Mouse (Mus musculus) midbrain, embryonic 11.5 days (tissue): ENCODE measurements around the gene Crat. TPM values are rescaled to one million over a fixed set of nuclear protein-coding genes. Genes with fewer than 3 reads are reported as not detected.
A peak's percentile ranks its signal among the peaks of the same experiment; 100 is the strongest.

Experiments used
- ATAC-seq: fragments of 200-750 bp; cut with Nextera tagmentation; 2 replicates; pipeline ENCODE4 v1.8.0; 2017; ENCODE audit warnings: moderate TSS enrichment, moderate library complexity; ENCODE audit not compliant: low FRiP score
- DNase-seq: peaks from one replicate; pipeline ENCODE4 v3.0.0; 2015; ENCODE audit warnings: low spot score; ENCODE audit errors: missing footprints
- H3K27ac ChIP-seq: fragments of 300-500 bp; sonication (generic); 2 replicates; pipeline ENCODE4 v1.5.1; 2014; ENCODE audit warnings: low read depth, low read length
- H3K27me3 ChIP-seq: fragments of 300-500 bp; sonication (generic); 2 replicates; pipeline ENCODE4 v1.6.1; 2014; ENCODE audit warnings: mild to moderate bottlenecking, low read length, moderate library complexity, mixed read lengths; ENCODE audit not compliant: control insufficient read depth, insufficient read depth
- H3K36me3 ChIP-seq: fragments of 300-500 bp; sonication (generic); 2 replicates; pipeline ENCODE4 v1.6.1; 2014; ENCODE audit warnings: mild to moderate bottlenecking, low read length, moderate library complexity, mixed read lengths; ENCODE audit not compliant: control insufficient read depth, insufficient read depth
- H3K4me1 ChIP-seq: fragments of 300-500 bp; sonication (generic); 2 replicates; pipeline ENCODE4 v1.6.1; 2014; ENCODE audit warnings: low read length; ENCODE audit not compliant: control insufficient read depth, insufficient read depth
- H3K4me2 ChIP-seq: fragments of 300-500 bp; sonication (generic); 2 replicates; pipeline ENCODE4 v1.6.1; 2014; ENCODE audit warnings: mild to moderate bottlenecking, moderate library complexity
- H3K4me3 ChIP-seq: fragments of 300-500 bp; sonication (generic); 2 replicates; pipeline ENCODE4 v1.5.1; 2014; ENCODE audit warnings: low read depth, low read length
- H3K9ac ChIP-seq: fragments of 300-500 bp; sonication (generic); 2 replicates; pipeline ENCODE4 v1.6.1; 2014; ENCODE audit warnings: low read length
- H3K9me3 ChIP-seq: fragments of 300-500 bp; sonication (generic); 2 replicates; pipeline ENCODE4 v1.6.1; 2016; ENCODE audit warnings: low read length; ENCODE audit not compliant: control insufficient read depth
- WGBS: fragments of 180-500 bp; shearing (Covaris S2); extraction: QIAGEN DNeasy Blood & Tissue Kit; methylation state at CpG from one replicate; pipeline ENCODE4 v1.1.7; 2014; 5-methylcytosine and 5-hydroxymethylcytosine counted together
- microRNA-seq: library from miRNA; unstranded; fragments of <30 nt; microRNA quantifications from one replicate; pipeline ENCODE4, GENCODE M21; 2017
- polyA plus RNA-seq: library from polyadenylated mRNA; unstranded; fragments of >200 nt; fragmentation: Nextera tagmentation; extraction: Ambion mirVana; gene quantifications from 2 replicates; pipeline ENCODE4 v1.2.1, GENCODE M21; 2014

The Crat gene
- polyA plus RNA-seq, 1 experiment from 2014 or later = 23.7 TPM

- WGBS = 3% methylated on average over 68 of the region's 73 CpGs
- peak within 1 kb of the TSS; percentile 84 for H3K9ac ChIP-seq
- DNase-seq (peak; percentile 99), ATAC-seq (peak; percentile 76)
- peak within 1 kb of the TSS; percentile 91 for H3K4me2 ChIP-seq
- peaks cover 13% of the 10 kb centered on the region for H3K4me1 ChIP-seq
- no peak within 1 kb of the TSS for H3K27ac ChIP-seq
- H3K9me3 ChIP-seq = no peaks in the 10 kb centered on the region
- peak within 1 kb of the TSS; percentile 67 for H3K4me3 ChIP-seq
- no peaks in the 10 kb centered on the region for H3K27me3 ChIP-seq
- no peaks in the 10 kb centered on the region for H3K36me3 ChIP-seq
Measured at GRCm38 (mm10) chr2:30358533-30359531, 56.8 kb downstream of the Crat start, which contains the start of gene Sh3glb2. Gene Sh3glb2, minus strand, starts transcription at chr2:30359337.

- no peaks in the 10 kb centered on the region for H3K27me3 ChIP-seq
- 60% methylated on average over 8 of the region's 8 CpGs for WGBS
- H3K9me3 ChIP-seq = no peaks in the 10 kb centered on the region
- DNase-seq (no peak), ATAC-seq (no peak)
- no peak overlapping the region for H3K27ac ChIP-seq
- peak overlapping the region; percentile 91 for H3K4me2 ChIP-seq
- H3K4me1 ChIP-seq = peaks cover 13% of the 10 kb centered on the region
- H3K36me3 ChIP-seq = no peaks in the 10 kb centered on the region
- H3K4me3 ChIP-seq = peak overlapping the region; percentile 67
- peak overlapping the region; percentile 84 for H3K9ac ChIP-seq
Measured at GRCm38 (mm10) chr2:30357552-30358510, 57.8 kb downstream of the Crat start.

- no peak for ATAC-seq
- no peak overlapping the region for H3K27ac ChIP-seq
- WGBS = 64% methylated on average over 9 of the region's 9 CpGs
- no peaks in the 10 kb centered on the region for H3K36me3 ChIP-seq
- no peak overlapping the region for H3K4me2 ChIP-seq
- no peak overlapping the region for H3K4me3 ChIP-seq
- no peaks in the 10 kb centered on the region for H3K9me3 ChIP-seq
- H3K9ac ChIP-seq = no peak overlapping the region
- DNase-seq = no peak
- H3K4me1 ChIP-seq = peaks cover 13% of the 10 kb centered on the region
- no peaks in the 10 kb centered on the region for H3K27me3 ChIP-seq
Measured at GRCm38 (mm10) chr2:30356906-30357305, 58.7 kb downstream of the Crat start.

DNA sequence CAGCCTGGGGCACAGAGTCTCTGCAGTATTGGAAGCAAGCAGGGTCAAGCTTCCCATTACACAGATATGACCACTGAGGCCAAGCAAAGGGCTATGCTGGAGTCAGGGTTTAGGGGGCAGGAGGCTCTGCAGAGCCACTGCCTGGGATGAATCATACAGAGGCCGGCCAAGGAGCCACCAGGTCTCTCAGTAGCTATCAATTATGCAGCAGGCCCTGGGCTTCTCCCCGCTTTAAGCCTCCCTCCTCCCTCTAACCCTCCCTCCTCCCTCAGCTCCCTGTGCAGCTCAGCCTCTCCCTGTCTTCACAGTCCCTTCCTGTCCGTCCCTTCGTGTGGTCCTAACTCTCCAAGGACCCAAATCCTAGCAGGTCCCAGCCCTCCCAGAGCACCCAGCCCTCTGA is 59.3 kb downstream of the Crat start:
- DNase-seq (no peak), ATAC-seq (no peak)
- WGBS = 52% methylated on average over 4 of the region's 4 CpGs
- Histone ChIP-seq H3K9me3 (no peaks in the 10 kb centered on the region), H3K4me2 (no peak overlapping the region), H3K4me3 (no peak overlapping the region), H3K27me3 (no peaks in the 10 kb centered on the region), H3K9ac (no peak overlapping the region), H3K36me3 (no peaks in the 10 kb centered on the region), H3K27ac (no peak overlapping the region), H3K4me1 (peaks cover 13% of the 10 kb centered on the region)

DNA sequence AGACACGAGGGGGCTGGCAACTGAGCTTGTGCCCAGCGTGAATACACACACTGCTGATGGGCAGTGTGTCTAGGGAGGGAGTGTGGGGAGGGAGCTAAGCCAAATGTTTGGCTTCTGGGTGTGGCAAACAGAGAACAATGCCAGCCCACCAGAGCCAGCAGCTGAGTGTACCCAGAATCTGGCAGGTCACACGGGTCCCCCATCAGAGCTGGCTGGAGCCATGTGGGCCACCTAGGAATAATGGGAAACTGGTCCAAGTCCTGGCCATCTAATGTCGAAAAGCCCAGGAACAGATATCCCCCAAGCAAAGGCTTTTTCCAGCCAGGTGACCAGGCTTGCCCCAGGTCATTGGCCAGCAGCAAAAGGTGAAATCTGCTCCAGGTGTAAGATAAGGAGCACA is 59.8 kb downstream of the Crat start:
- 83% methylated on average over 4 of the region's 4 CpGs for WGBS
- no peak overlapping the region for H3K27ac ChIP-seq
- H3K4me3 ChIP-seq = no peak overlapping the region
- no peaks in the 10 kb centered on the region for H3K27me3 ChIP-seq
- ATAC-seq (no peak), DNase-seq (no peak)
- no peak overlapping the region for H3K4me2 ChIP-seq
- H3K4me1 ChIP-seq = peaks cover 13% of the 10 kb centered on the region
- no peak overlapping the region for H3K9ac ChIP-seq
- no peaks in the 10 kb centered on the region for H3K36me3 ChIP-seq
- H3K9me3 ChIP-seq = no peaks in the 10 kb centered on the region

GRCm38 (mm10) chr2:30351149-30351548 is 64.5 kb downstream of the Crat start:
- Histone ChIP-seq H3K4me2 (no peak overlapping the region), H3K4me1 (no peaks in the 10 kb centered on the region), H3K9me3 (no peaks in the 10 kb centered on the region), H3K4me3 (no peak overlapping the region), H3K36me3 (peaks cover 3% of the 10 kb centered on the region; the same call in 1 of the 2 replicates), H3K27ac (no peak overlapping the region), H3K9ac (no peak overlapping the region), H3K27me3 (no peaks in the 10 kb centered on the region)
- ATAC-seq = no peak
- 84% methylated on average over 2 of the region's 2 CpGs for WGBS
- DNase-seq = no peak

Small RNA genes lying within 50 kb of the gene (microRNA-seq; reads per million reads assigned to microRNA genes)
- not detected for gene Gm47292

Other genes with a start within 250 kb of the Crat start
- 11.6 and 13.7 TPM in 2 replicates for gene Endog, start 244.3 kb downstream of the Crat start, polyA plus RNA-seq
- 65.0 and 69.8 TPM in 2 replicates for gene Spout1, start 237.4 kb downstream of the Crat start, polyA plus RNA-seq
- 8.2 and 9.6 TPM in 2 replicates for gene Kyat1, start 210.0 kb downstream of the Crat start, polyA plus RNA-seq
- gene Lrrc8a, start 178.1 kb downstream of the Crat start, polyA plus RNA-seq = 49.2 and 51.7 TPM in 2 replicates
- gene Gm28035, start 175.2 kb downstream of the Crat start, polyA plus RNA-seq = 0.05 and 0.21 TPM in 2 replicates
- 2.9 and 3.5 TPM in 2 replicates for gene Phyhd1, start 149.6 kb downstream of the Crat start, polyA plus RNA-seq
- gene Gm28038, start 134.8 kb downstream of the Crat start, polyA plus RNA-seq = not detected in 2 replicates
- gene Dolk, start 129.5 kb downstream of the Crat start, polyA plus RNA-seq = 23.6 and 25.7 TPM in 2 replicates
- gene Nup188, start 129.4 kb downstream of the Crat start, polyA plus RNA-seq = 46.0 and 53.7 TPM in 2 replicates
- 42.0 and 48.1 TPM in 2 replicates for gene Sh3glb2, start 56.5 kb downstream of the Crat start, polyA plus RNA-seq
- 16.6 TPM in 2 replicates for gene Miga2, start 51.6 kb downstream of the Crat start, polyA plus RNA-seq
- 41.1 and 45.8 TPM in 2 replicates for gene Dolpp1, start 23.6 kb downstream of the Crat start, polyA plus RNA-seq
- 50.7 and 54.3 TPM in 2 replicates for gene Ptpa, start 226 bp upstream of the Crat start, polyA plus RNA-seq
- 4.9 and 5.0 TPM in 2 replicates for gene Ier5l, start 58.4 kb upstream of the Crat start, polyA plus RNA-seq
- 0.21 and 0.74 TPM in 2 replicates for gene Cstad, start 179.2 kb upstream of the Crat start, polyA plus RNA-seq